Mouse (Mus musculus) stomach, embryonic 15.5 days (tissue): ENCODE measurements at regions not wholly inside any gene's neighbourhood (a gene's known extent, or its start where the extent isn't known, plus 50 kb on each side); places are given as distances from the start of the nearest gene placed in this dataset.
A peak's percentile ranks its signal among the peaks of the same experiment; 100 is the strongest.

Experiments used
- ATAC-seq: fragments of 200-750 bp; cut with Nextera tagmentation; 2 replicates; pipeline ENCODE4 v1.8.0; 2017; ENCODE audit warnings: low read depth, moderate number of reproducible peaks, moderate TSS enrichment; ENCODE audit not compliant: insufficient read depth, low FRiP score
- H3K27ac ChIP-seq: fragments of 300-500 bp; sonication (generic); 2 replicates; pipeline ENCODE4 v1.5.1; 2015; ENCODE audit warnings: mild to moderate bottlenecking, inconsistent platforms
- H3K27me3 ChIP-seq: fragments of 300-500 bp; sonication (generic); replicated peaks from 2 replicates; pipeline ENCODE4 v1.6.1; 2015; ENCODE audit warnings: inconsistent platforms
- H3K36me3 ChIP-seq: fragments of 300-500 bp; sonication (generic); 2 replicates; pipeline ENCODE4 v1.6.1; 2015; ENCODE audit warnings: inconsistent platforms
- H3K4me1 ChIP-seq: fragments of 300-500 bp; sonication (generic); 2 replicates; pipeline ENCODE4 v1.6.1; 2015; ENCODE audit warnings: inconsistent platforms
- H3K4me2 ChIP-seq: fragments of 300-500 bp; sonication (generic); 2 replicates; pipeline ENCODE4 v1.6.1; 2015; ENCODE audit warnings: mild to moderate bottlenecking, inconsistent platforms
- H3K4me3 ChIP-seq: fragments of 300-500 bp; sonication (generic); replicated peaks from 2 replicates; pipeline ENCODE4 v1.5.1; 2015; ENCODE audit warnings: inconsistent platforms
- H3K9ac ChIP-seq: fragments of 300-500 bp; sonication (generic); 2 replicates; pipeline ENCODE4 v1.6.1; 2015; ENCODE audit warnings: inconsistent platforms
- H3K9me3 ChIP-seq: fragments of 300-500 bp; sonication (generic); 2 replicates; pipeline ENCODE4 v1.6.1; 2016; ENCODE audit warnings: inconsistent platforms
- WGBS: fragments of 180-500 bp; shearing (Covaris S2); methylation state at CpG from one replicate; pipeline ENCODE4 v1.1.7; 2015; 5-methylcytosine and 5-hydroxymethylcytosine counted together

DNA sequence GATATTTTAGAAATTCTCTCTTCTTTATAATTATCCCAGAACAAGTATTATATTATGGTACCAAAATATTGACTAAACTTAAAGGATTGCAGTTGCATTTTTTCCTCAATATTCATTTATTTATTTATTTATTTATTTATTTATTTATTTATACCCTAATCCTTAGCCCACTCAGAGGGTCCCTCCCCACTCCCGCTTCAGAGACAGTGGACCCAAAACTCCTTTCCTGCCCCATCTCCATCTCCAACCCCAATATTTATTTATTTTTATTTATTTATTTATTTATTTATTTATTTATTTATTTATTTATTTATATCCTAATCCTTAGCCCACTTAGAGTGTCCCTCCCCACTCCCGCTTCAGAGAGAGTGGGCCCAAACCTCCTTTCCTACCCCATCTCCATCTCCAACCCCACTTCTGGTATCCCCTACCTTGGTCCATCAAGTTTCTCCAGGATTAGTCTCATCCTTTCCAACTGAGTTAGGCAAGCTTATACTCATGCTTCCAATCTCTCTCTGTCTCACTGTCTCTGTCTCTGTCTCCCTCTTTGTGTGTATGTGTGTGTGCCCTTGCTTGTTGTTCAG is 1340.8 kb downstream of the Cntnap5b start:
- H3K27ac ChIP-seq, result no peak overlapping the region
- WGBS, result 96% methylated on average over 2 of the region's 2 CpGs
- no peak for ATAC-seq
- no peaks in the 10 kb centered on the region for H3K27me3 ChIP-seq
- H3K4me1 ChIP-seq, result no peaks in the 10 kb centered on the region
- H3K9ac ChIP-seq, result no peak overlapping the region
- H3K9me3 ChIP-seq, result no peaks in the 10 kb centered on the region
- H3K4me3 ChIP-seq, result no peak overlapping the region
- H3K4me2 ChIP-seq, result no peak overlapping the region
- H3K36me3 ChIP-seq, result no peaks in the 10 kb centered on the region

DNA sequence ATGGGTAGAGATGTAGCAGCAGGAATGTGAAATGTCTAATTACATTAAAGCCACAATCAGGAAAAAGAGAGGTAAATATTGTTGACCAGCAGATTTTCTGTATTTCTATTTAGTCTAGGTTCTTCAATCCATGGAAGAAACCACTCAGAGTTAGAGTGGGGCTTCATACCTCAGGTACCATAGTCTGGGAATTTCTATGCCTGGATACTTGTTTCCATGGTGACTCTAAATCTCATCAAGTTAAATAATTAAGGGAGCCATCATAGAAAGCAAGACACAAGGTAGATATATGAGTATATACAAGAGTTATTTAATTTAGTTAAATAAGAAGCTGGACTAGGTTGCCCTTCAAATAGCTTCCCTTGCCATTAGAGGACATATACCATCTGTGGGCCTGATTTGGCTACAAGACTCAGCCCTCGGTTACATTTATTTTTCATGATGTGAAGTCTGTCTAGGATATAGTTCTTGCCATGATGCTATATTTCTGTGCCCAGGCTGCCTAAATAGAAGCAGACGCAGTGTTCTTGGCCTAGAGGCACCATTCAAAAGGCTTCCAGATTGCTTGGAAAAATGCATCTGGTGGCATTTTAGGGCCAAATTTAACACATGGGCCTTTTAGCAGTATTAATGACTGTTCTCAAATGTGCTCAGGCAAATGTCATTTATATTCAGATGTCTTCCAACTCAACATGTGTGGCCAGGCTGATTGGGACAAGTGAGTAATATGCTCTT is 1349.7 kb downstream of the Cntnap5b start:
- 73% methylated on average over 2 of the region's 2 CpGs for WGBS
- no peak overlapping the region for H3K9ac ChIP-seq

DNA sequence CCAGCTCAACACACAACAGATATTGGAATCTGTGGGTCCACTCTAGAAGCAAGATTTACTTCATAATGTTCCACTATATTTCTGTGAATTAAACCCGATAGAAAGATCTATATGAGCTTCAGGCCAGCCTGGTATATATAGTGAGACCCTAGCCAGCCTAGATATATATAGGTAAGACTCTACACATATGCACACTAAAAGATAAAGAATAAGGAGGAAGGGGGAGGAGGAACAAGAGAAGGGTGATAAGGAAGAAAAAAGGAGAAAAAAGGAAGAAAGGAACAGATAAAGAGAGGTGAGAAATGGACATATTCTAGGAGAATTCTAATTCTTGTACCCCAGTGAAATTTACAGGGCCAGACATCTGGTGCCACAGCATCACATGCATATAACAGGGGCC is 1354.7 kb downstream of the Cntnap5b start:
- H3K36me3 ChIP-seq, result no peaks in the 10 kb centered on the region
- H3K27me3 ChIP-seq, result no peaks in the 10 kb centered on the region
- no peak for ATAC-seq
- no peak overlapping the region for H3K27ac ChIP-seq
- no peaks in the 10 kb centered on the region for H3K9me3 ChIP-seq
- H3K4me1 ChIP-seq, result no peaks in the 10 kb centered on the region
- no peak overlapping the region for H3K9ac ChIP-seq
- no peak overlapping the region for H3K4me3 ChIP-seq
- H3K4me2 ChIP-seq, result no peak overlapping the region
- 93% methylated on average over 1 of the region's 1 CpGs for WGBS

More for the DNA sequence above, 1349.7 kb downstream of the Cntnap5b start:
- Histone ChIP-seq H3K4me3 (no peak overlapping the region), H3K4me2 (no peak overlapping the region), H3K9me3 (no peaks in the 10 kb centered on the region), H3K27ac (no peak overlapping the region), H3K27me3 (no peaks in the 10 kb centered on the region), H3K4me1 (no peaks in the 10 kb centered on the region), H3K36me3 (no peaks in the 10 kb centered on the region)
- no peak for ATAC-seq

DNA sequence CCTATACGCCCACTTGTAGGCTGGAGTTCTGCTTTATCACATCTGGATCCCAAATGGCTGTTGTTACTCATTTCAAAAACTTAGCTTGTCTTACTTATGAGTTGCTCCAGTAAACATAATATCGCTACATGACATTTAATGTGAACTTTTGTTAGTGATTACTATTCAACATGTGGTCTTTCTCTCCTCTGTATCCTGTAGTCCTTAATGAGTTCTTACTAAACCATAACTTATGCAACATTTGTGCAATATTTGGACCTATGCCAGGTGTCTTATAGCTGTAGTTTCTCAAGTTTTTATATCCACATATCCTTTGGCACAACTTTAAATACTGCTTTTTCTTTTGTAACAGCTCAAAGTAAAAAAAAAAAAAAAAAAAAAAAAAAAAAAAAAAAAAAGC is 1394.1 kb downstream of the Cntnap5b start:
- ATAC-seq, result peak; percentile 22; the same call in 1 of the 2 replicates
- H3K27me3 ChIP-seq, result no peaks in the 10 kb centered on the region
- no peak overlapping the region for H3K4me2 ChIP-seq
- H3K9ac ChIP-seq, result no peak overlapping the region
- H3K4me3 ChIP-seq, result no peak overlapping the region
- H3K27ac ChIP-seq, result no peak overlapping the region
- H3K4me1 ChIP-seq, result no peaks in the 10 kb centered on the region
- H3K9me3 ChIP-seq, result no peaks in the 10 kb centered on the region
- no peaks in the 10 kb centered on the region for H3K36me3 ChIP-seq
- 51% methylated on average over 2 of the region's 2 CpGs for WGBS
